Mouse (Mus musculus): ENCODE data around the gene Cfap97d1. TPM values are rescaled to one million over a fixed set of nuclear protein-coding genes. Genes with fewer than 3 reads are reported as not detected.
A peak's percentile ranks its signal among the peaks of the same experiment; 100 is the strongest.

Gene Cfap97d1
- polyA plus RNA-seq, 1 experiment from 2014 or later = not detected

DNA sequence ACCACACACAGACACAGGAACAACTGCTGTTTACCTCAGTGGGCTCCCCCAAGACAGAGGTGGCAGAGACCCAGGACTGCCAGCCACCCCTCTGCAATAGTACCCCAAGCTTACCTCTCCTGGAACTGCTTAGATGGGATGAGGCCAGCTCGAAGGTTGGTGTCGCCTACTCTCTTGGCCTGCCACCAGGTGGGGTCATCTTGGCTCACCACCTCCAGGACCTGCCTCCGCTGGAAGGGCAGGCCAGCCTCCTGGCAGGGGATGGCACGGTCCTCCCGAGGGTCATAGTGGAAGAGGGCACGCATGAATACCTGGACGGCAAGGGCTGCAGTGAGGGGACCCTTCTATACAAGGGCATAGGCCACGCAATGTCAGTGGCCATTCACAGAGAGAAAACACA lies 29.1 kb downstream of the Cfap97d1 start:
- Histone ChIP-seq H3K9ac (replicated peaks) (no peak overlapping the region), H3K27ac (replicated peaks) (no peak overlapping the region), H3K4me1 (peaks cover 17% of the 10 kb centered on the region), H3K27me3 (no peaks in the 10 kb centered on the region), H3K4me2 (replicated peaks) (no peak overlapping the region), H3K9me3 (no peaks in the 10 kb centered on the region), H3K36me3 (peaks cover 35% of the 10 kb centered on the region), H3K4me3 (no peak overlapping the region)
- WGBS = 89% methylated on average over 8 of the region's 8 CpGs
- ATAC-seq (replicated peaks) = no peak

DNA sequence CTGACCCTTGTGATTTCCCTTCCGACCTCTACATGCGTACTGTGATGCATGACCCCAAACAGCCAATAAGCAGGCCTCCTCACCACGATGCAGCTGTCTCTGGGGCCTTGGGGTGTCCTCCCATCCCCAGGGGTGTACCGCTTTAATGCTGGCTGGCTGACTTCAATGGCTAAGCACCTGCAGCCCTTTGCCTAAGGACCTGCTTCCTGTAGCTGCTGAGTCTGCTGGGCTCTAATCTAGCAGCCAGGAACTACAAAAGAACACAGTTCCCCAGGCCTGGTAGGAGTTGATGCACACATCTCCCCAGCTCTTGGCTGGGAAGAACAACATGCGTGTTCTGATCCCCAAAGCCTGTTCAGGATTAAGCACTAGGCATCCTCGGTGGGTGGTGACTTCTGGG lies 31.4 kb downstream of the Cfap97d1 start:
- ATAC-seq (replicated peaks) = no peak
- WGBS = 65% methylated on average over 6 of the region's 6 CpGs
- Histone ChIP-seq H3K9ac (replicated peaks) (no peak overlapping the region), H3K27ac (replicated peaks) (no peak overlapping the region), H3K27me3 (no peaks in the 10 kb centered on the region), H3K36me3 (peaks cover 25% of the 10 kb centered on the region), H3K4me3 (no peak overlapping the region), H3K4me1 (peaks cover 15% of the 10 kb centered on the region), H3K9me3 (no peaks in the 10 kb centered on the region), H3K4me2 (replicated peaks) (no peak overlapping the region)

DNA sequence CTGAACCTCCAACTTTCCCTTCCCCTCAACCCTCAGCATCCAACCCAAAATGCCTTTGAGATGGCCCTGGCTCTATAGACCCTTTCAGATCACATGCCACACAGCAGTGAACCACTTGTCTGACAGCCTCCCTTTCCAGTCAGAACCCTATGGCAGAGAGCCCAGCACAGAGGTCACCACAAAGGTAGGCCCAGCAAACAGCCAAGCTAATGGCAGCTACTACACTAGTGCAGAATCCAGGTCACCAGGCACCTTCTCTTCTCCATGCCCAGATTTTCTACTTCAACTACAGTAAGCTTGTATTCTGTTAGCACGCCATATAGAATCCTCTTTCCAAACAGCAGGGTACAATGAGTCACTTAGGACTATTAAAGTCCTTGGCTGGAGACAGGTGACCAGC lies 32.1 kb downstream of the Cfap97d1 start:
- H3K4me1 ChIP-seq = peaks cover 9% of the 10 kb centered on the region
- H3K9me3 ChIP-seq = no peaks in the 10 kb centered on the region
- 89% methylated on average over 1 of the region's 1 CpGs for WGBS
- H3K4me2 ChIP-seq (replicated peaks) = no peak overlapping the region
- H3K36me3 ChIP-seq = peaks cover 25% of the 10 kb centered on the region
- no peak for ATAC-seq (replicated peaks)
- H3K4me3 ChIP-seq = no peak overlapping the region
- H3K27ac ChIP-seq (replicated peaks) = no peak overlapping the region
- no peak overlapping the region for H3K9ac ChIP-seq (replicated peaks)
- no peaks in the 10 kb centered on the region for H3K27me3 ChIP-seq

DNA sequence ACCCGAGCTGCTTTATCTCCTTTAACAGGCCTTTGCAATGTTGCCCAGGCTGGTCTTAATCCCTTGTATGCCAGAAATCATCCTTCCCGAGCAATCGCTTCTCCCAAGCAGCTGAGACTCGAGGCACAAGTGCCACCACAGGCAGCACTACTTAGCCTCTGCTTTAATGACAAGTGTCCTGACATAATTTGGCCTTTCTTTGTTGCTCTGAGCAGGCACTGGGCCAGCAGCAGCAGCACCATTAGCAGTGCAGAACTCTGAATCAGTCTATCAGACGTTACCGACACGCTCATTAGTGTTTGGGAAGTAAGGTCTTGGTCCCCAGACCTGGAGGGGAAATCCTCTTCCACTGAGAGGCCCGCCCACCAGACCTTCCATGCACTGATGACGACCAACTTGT lies 35.7 kb downstream of the Cfap97d1 start:
- no peaks in the 10 kb centered on the region for H3K9me3 ChIP-seq
- H3K4me2 ChIP-seq (replicated peaks) = no peak overlapping the region
- no peak overlapping the region for H3K9ac ChIP-seq (replicated peaks)
- no peak overlapping the region for H3K4me3 ChIP-seq
- peaks cover 15% of the 10 kb centered on the region for H3K4me1 ChIP-seq
- 31% methylated on average over 9 of the region's 9 CpGs for WGBS
- 0 out of 2 replicates have a peak overlapping the region, but pooled peaks have one; percentile 7 for H3K27ac ChIP-seq (replicated peaks)
- ATAC-seq (replicated peaks) = no peak
- peaks cover 19% of the 10 kb centered on the region for H3K36me3 ChIP-seq
- no peaks in the 10 kb centered on the region for H3K27me3 ChIP-seq

DNA sequence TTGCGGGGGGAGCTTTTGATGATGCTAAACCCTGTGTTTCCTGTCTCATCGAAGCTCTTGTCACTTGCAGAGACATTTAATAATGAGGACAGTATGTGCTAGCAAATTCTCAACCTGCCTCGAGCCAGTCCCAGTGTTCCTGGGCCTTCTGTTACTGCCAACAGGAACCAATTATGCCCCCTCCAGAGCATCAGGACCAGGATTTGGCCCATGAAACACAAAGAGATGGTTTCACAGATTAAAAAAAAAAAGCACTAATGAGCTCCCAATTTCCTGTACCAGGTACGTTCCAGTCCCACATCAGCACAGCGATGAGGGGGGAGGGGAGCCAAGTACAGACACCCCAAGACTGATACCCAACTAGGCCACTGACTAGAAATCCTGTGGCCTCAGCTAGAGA lies 37.1 kb downstream of the Cfap97d1 start:
- H3K4me2 ChIP-seq (replicated peaks) = no peak overlapping the region

DNA sequence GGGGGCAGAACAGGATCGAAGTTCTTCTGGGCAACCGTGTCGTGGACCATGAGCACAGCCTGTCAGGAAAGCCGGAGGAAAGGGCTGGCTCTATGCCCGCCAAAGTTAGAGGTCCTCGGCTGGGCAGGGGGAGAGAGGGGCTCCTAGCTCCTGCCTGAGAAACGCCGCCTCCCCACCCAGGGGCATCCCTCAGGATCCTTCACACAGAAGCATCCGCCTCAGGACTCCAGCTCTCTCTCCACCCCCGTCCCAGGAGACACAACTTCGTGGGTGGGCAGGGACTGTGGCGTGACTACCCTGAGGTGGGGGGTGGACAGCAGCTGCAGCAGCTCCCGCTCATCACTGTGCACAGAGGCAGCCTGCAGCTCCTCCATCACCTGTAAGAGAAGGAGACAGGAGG lies 39.3 kb downstream of the Cfap97d1 start:
- H3K27ac ChIP-seq (replicated peaks) = no peak overlapping the region
- H3K4me2 ChIP-seq (replicated peaks) = no peak overlapping the region
- no peaks in the 10 kb centered on the region for H3K9me3 ChIP-seq
- no peak overlapping the region for H3K9ac ChIP-seq (replicated peaks)
- H3K27me3 ChIP-seq = no peaks in the 10 kb centered on the region
- no peak overlapping the region for H3K4me3 ChIP-seq
- ATAC-seq (replicated peaks) = no peak
- peaks cover 7% of the 10 kb centered on the region for H3K36me3 ChIP-seq
- H3K4me1 ChIP-seq = peaks cover 42% of the 10 kb centered on the region
- WGBS = 76% methylated on average over 13 of the region's 13 CpGs

More for the DNA sequence above, 37.1 kb downstream of the Cfap97d1 start:
- no peak overlapping the region for H3K9ac ChIP-seq (replicated peaks)
- no peak overlapping the region for H3K27ac ChIP-seq (replicated peaks)
- 76% methylated on average over 5 of the region's 5 CpGs for WGBS
- no peaks in the 10 kb centered on the region for H3K9me3 ChIP-seq
- no peaks in the 10 kb centered on the region for H3K27me3 ChIP-seq
- H3K4me1 ChIP-seq = peaks cover 29% of the 10 kb centered on the region
- no peak for ATAC-seq (replicated peaks)
- H3K36me3 ChIP-seq = peaks cover 19% of the 10 kb centered on the region
- no peak overlapping the region for H3K4me3 ChIP-seq

DNA sequence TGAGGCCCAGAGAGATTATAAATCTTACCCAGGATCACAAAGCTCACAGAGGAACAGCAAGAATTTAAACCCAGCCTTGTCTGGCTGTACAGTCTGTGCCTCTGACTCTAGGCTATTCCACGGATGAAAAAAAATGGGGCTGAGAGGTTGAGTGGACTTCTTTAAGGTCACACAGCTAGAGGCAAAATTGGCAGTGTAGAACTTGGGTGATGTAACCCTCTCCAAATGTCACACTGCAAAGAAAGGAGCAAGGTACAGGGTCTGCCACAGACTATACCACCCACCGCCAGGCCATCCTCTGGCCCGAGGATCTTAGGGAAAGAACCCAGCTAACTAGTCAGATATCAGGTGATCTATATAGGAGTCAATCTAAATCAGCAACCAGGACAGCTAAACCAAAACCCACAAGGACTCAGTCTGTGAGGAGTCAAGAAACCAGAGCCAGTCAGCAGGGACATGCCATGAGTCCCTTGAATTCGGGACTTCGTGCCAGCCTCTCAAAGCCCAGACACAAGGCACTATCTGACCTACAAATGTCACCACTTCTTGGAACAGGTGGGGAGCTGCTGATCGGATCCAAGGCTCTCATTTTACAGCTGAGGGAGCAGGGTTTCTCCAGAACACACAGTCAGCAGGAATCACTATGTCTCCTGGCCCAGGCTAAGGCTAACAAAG lies 40.1 kb downstream of the Cfap97d1 start:
- H3K4me3 ChIP-seq = no peak overlapping the region
- WGBS = 80% methylated on average over 6 of the region's 6 CpGs
- H3K27ac ChIP-seq (replicated peaks) = no peak overlapping the region
- peaks cover 7% of the 10 kb centered on the region for H3K36me3 ChIP-seq
- peaks cover 43% of the 10 kb centered on the region for H3K4me1 ChIP-seq
- no peak overlapping the region for H3K9ac ChIP-seq (replicated peaks)
- H3K27me3 ChIP-seq = no peaks in the 10 kb centered on the region
- no peak for ATAC-seq (replicated peaks)
- H3K4me2 ChIP-seq (replicated peaks) = no peak overlapping the region
- no peaks in the 10 kb centered on the region for H3K9me3 ChIP-seq

DNA sequence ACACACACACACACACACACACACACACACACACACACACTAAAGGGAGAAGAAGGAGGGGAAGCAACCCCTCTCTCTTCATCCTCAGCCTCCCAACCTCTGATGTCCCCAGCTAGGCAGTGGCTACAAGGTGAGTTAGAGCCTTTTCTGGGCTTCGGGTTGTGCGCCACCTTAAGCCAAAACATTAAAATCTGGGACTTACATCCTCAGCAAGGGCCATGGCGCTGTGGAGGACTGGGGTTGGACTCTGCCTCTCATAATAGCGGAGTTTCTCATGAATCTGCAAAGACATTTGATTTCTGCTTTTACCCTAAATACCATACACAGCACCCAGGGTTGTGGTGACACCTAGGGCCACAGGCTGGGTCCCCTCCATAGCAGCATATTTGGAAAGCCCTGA lies 40.8 kb downstream of the Cfap97d1 start:
- no peak overlapping the region for H3K9ac ChIP-seq (replicated peaks)
- H3K27me3 ChIP-seq = no peaks in the 10 kb centered on the region
- WGBS = 85% methylated on average over 4 of the region's 4 CpGs
- no peaks in the 10 kb centered on the region for H3K9me3 ChIP-seq
- H3K4me3 ChIP-seq = no peak overlapping the region
- H3K4me2 ChIP-seq (replicated peaks) = no peak overlapping the region
- H3K36me3 ChIP-seq = peaks cover 7% of the 10 kb centered on the region
- no peak overlapping the region for H3K27ac ChIP-seq (replicated peaks)
- peaks cover 38% of the 10 kb centered on the region for H3K4me1 ChIP-seq
- no peak for ATAC-seq (replicated peaks)

DNA sequence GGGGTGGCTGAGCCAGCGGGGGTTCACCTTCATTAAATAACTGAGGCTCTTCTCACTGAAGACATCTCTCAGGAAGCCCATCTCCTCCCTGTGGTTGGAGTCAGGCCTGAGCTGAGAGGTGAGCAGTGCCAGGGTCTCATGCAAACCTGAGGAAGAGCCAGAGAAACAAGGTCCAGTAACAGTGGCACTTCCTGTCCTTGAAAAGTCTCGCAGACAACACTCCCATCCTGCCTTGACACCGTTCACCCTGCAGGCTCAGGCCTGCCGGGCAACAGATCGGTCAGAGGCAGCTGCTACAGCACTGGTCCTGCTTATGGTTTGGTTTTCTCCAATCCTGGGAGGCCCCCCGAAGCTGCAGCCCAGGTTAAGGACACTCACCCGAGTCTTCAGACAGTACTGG lies 41.3 kb downstream of the Cfap97d1 start:
- Histone ChIP-seq H3K9ac (replicated peaks) (0 out of 2 replicates have a peak overlapping the region, but pooled peaks have one; percentile 14), H3K9me3 (no peaks in the 10 kb centered on the region), H3K36me3 (peaks cover 7% of the 10 kb centered on the region), H3K27ac (replicated peaks) (no peak overlapping the region), H3K27me3 (no peaks in the 10 kb centered on the region), H3K4me1 (peaks cover 34% of the 10 kb centered on the region), H3K4me3 (peak overlapping the region; percentile 67), H3K4me2 (replicated peaks) (peak overlapping the region; percentile 70)
- WGBS = 38% methylated on average over 7 of the region's 7 CpGs
- no peak for ATAC-seq (replicated peaks)

DNA sequence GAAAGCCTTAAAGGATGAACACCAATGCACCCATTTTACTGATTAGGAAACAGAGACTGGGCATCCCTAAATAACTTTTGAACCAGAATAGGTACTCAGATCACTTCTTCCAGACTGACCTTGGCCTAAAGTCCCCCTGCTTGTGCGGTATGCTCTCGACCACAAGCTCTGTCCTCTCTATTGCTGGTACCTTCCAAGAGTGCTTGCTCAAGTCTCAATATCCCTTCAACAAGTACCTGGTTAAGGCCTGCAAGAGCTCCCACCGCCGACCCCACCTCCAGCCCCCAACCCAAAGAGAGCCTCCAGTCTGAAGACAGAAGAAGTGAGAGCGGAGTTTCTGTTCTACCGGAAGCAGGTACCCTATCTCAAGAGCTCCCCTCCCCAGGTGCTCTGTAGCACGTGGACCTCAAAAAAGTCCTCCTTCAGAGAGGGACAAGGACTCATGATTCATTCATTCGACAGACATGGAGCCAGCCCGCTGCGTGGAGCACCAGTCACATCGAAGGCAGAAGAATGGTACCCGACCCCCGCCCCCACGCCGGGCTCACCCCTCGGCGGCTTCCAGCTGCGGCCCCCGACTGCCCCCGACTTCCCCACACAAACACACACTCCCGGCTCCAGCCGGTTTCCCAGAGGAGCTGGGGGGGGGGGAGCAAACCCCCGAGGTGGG lies 42.0 kb downstream of the Cfap97d1 start:
- no peaks in the 10 kb centered on the region for H3K9me3 ChIP-seq
- 2% methylated on average over 23 of the region's 23 CpGs for WGBS
- H3K36me3 ChIP-seq = peaks cover 7% of the 10 kb centered on the region
- peak overlapping the region; percentile 67 for H3K4me3 ChIP-seq
- H3K27ac ChIP-seq (replicated peaks) = peak overlapping the region; percentile 91
- peak overlapping the region; percentile 77 for H3K9ac ChIP-seq (replicated peaks)
- H3K27me3 ChIP-seq = no peaks in the 10 kb centered on the region
- no peak; the same call in 1 of the 2 replicates for ATAC-seq (replicated peaks)
- H3K4me1 ChIP-seq = peaks cover 38% of the 10 kb centered on the region
- peak overlapping the region; percentile 70 for H3K4me2 ChIP-seq (replicated peaks)

DNA sequence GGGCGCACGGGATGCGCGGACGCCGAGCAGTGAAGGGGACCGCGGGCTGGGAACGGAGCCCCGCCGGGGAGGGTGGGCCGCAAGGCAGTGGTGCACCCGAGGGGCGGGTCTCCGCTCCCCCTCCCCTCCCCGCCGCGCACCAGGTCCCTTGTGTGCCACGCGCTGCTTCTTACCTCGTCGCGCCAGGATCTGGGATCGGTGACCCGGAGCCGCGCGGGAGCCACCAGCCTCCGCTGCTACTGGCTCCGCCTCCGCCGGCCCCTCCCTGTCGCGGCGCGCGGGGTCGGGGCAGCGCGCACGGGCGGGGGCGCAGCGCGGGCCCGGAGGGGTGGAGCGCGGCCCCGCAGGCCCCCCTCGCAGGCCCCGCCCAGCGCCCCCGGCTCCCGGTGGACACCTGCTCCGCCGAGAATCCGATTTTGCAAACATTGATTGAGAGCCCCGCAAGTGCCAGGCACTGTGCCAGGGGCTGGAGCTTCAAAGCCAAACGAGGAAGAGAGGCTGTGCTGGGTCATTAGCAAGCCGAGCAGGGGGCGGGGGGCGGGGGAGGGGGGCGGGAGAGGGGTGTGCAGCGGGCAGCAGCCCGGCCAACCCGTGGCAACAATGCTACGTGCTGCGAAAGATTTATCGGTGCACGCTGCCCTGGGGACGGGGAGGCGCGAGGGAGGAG lies 42.7 kb downstream of the Cfap97d1 start:
- Histone ChIP-seq H3K27ac (replicated peaks) (peak overlapping the region; percentile 91), H3K9ac (replicated peaks) (peak overlapping the region; percentile 77), H3K4me2 (replicated peaks) (peak overlapping the region; percentile 70), H3K27me3 (no peaks in the 10 kb centered on the region), H3K9me3 (no peaks in the 10 kb centered on the region), H3K36me3 (peaks cover 7% of the 10 kb centered on the region), H3K4me1 (peaks cover 37% of the 10 kb centered on the region), H3K4me3 (peak overlapping the region; percentile 67)
- ATAC-seq (replicated peaks) = peak; percentile 88
- under 1% methylated on average over 71 of the region's 73 CpGs for WGBS

DNA sequence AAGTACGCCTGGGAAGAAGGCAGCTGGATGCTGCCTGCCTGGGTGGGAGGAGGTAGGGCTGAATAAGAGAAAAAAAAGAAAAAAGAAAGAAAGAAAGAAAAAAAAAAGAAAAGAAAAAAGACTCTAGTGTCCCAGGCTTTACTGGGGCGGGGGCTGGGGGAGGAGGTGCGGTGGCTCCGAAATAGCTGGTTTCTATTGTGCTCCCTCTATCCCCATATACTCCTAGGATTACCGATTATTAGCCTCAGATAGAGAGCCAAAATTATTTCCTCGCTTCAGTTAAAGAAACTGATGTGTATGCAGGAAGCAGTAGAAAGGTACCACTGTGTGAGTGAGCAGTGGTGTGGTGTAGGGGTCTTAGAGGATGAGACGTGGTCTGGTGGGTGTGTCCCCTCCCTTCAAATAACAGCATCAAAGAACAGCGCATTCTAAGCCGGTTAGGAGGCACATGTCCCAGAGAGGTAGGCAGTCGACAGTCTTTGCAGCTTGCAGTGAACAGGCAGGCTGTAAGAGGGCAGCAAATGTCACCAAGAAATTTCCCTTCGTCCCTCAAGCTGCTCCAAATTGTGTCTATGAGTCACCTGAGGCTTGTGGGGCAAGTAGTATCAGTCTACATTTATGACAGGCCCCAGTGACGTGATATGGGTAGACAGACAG lies 43.4 kb downstream of the Cfap97d1 start:
- peak overlapping the region; percentile 77 for H3K9ac ChIP-seq (replicated peaks)
- H3K36me3 ChIP-seq = peaks cover 6% of the 10 kb centered on the region
- 4% methylated on average over 12 of the region's 12 CpGs for WGBS

More for the DNA sequence above, 43.4 kb downstream of the Cfap97d1 start:
- peak; percentile 27; the same call in 1 of the 2 replicates for ATAC-seq (replicated peaks)
- Histone ChIP-seq H3K4me2 (replicated peaks) (peak overlapping the region; percentile 70), H3K4me1 (peaks cover 37% of the 10 kb centered on the region), H3K27me3 (no peaks in the 10 kb centered on the region), H3K27ac (replicated peaks) (peak overlapping the region; percentile 91), H3K9me3 (no peaks in the 10 kb centered on the region), H3K4me3 (peak overlapping the region; percentile 67)
